Mouse (Mus musculus) CH12.LX (cell line): ENCODE results near the gene Elf5. TPM values are rescaled to one million over a fixed set of nuclear protein-coding genes. Genes with fewer than 3 reads are reported as not detected.

Experiments used
- DNase-seq: peaks from one replicate; pipeline ENCODE4 v3.0.0-alpha.2; 2013; ENCODE audit errors: extremely low read depth
- H3K27ac ChIP-seq: 2 replicates; pipeline ENCODE4 v1.5.1; 2012; ENCODE audit warnings: low read depth, mild to moderate bottlenecking, control low read depth, moderate library complexity; ENCODE audit not compliant: insufficient read depth
- H3K27me3 ChIP-seq: replicated peaks from 2 replicates; pipeline ENCODE3; 2012; ENCODE audit warnings: inconsistent platforms
- H3K36me3 ChIP-seq, 2 experiments: replicated peaks in 1 of 2; 2 replicates each; pipeline versions ENCODE3 to v1.6.1; 2012; ENCODE audit warnings: inconsistent platforms in 1 of 2, low read length in 1 of 2, mild to moderate bottlenecking in 1 of 2, mixed read lengths in 1 of 2, moderate library complexity in 1 of 2; ENCODE audit not compliant: control insufficient read depth in 1 of 2, insufficient read depth in 1 of 2
- H3K4me1 ChIP-seq, 2 experiments: 2 replicates each; pipeline ENCODE4 v1.6.1; 2012; ENCODE audit warnings: inconsistent platforms in 1 of 2, moderate library complexity in 1 of 2; ENCODE audit not compliant: insufficient read depth in 2 of 2, control insufficient read depth in 1 of 2
- H3K4me2 ChIP-seq: 2 replicates; pipeline ENCODE4 v1.6.1; 2012; ENCODE audit warnings: low read depth, mild to moderate bottlenecking, control low read depth; ENCODE audit not compliant: poor library complexity, insufficient read depth, severe bottlenecking
- H3K4me3 ChIP-seq, 3 experiments: fragments of 150-350 bp in 1 of 3; sonication (generic) in 1 of 3; replicated peaks in 1 of 3; 2 replicates each; pipeline versions ENCODE3 to v1.5.1; 2011 to 2012; ENCODE audit warnings: low read depth in 2 of 3, low read length in 2 of 3, mild to moderate bottlenecking in 2 of 3, moderate library complexity in 2 of 3, control low read depth in 1 of 3, improper control_type of control experiment in 1 of 3, inconsistent platforms in 1 of 3, mixed read lengths in 1 of 3; ENCODE audit not compliant: poor library complexity in 1 of 3
- H3K79me2 ChIP-seq: replicated peaks from 2 replicates; pipeline ENCODE4 v1.6.1; 2012; ENCODE audit warnings: mild to moderate bottlenecking, moderate library complexity; ENCODE audit not compliant: control insufficient read depth, poor library complexity, insufficient read depth, severe bottlenecking; ENCODE audit errors: extremely low read depth
- H3K9ac ChIP-seq: 2 replicates; pipeline ENCODE4 v1.6.1; 2012; ENCODE audit warnings: low read depth, mild to moderate bottlenecking, control low read depth, moderate library complexity; ENCODE audit not compliant: insufficient read depth
- H3K9me3 ChIP-seq: replicated peaks from 2 replicates; pipeline ENCODE3; 2012; ENCODE audit warnings: low read length, inconsistent platforms, mixed read lengths
- CHD2 ChIP-seq: IDR thresholded peaks from 2 replicates; pipeline ENCODE4 v1.6.1; 2011; ENCODE audit warnings: low read length, improper control_type of control experiment
- EP300 ChIP-seq: IDR thresholded peaks from 2 replicates; pipeline ENCODE4 v1.6.1; 2011; ENCODE audit warnings: low read length, improper control_type of control experiment
- HCFC1 ChIP-seq: IDR thresholded peaks from 2 replicates; pipeline ENCODE4 v1.6.1; 2012; ENCODE audit warnings: low read depth, mild to moderate bottlenecking, inconsistent platforms, low read length, improper control_type of control experiment
- JUN ChIP-seq: IDR thresholded peaks from 2 replicates; pipeline ENCODE4 v1.6.1; 2011; ENCODE audit warnings: low read depth, mild to moderate bottlenecking, low read length, improper control_type of control experiment, moderate library complexity; ENCODE audit not compliant: insufficient read depth
- MAX ChIP-seq: IDR thresholded peaks from 2 replicates; pipeline ENCODE4 v1.6.1; 2011; ENCODE audit warnings: low read length, improper control_type of control experiment
- MAZ ChIP-seq: IDR thresholded peaks from 2 replicates; pipeline ENCODE4 v1.6.1; 2012; ENCODE audit warnings: low read depth, mild to moderate bottlenecking, inconsistent platforms, low read length, improper control_type of control experiment, moderate library complexity
- MYC ChIP-seq: IDR thresholded peaks from 2 replicates; pipeline ENCODE4 v1.6.1; 2011; ENCODE audit warnings: low read depth, mild to moderate bottlenecking, improper control_type of control experiment, low read length
- PAX5 ChIP-seq: IDR thresholded peaks from 2 replicates; pipeline ENCODE4 v1.6.1; 2012; ENCODE audit warnings: low read length, inconsistent platforms, mixed read lengths
- RAD21 ChIP-seq: IDR thresholded peaks from 2 replicates; pipeline ENCODE4 v1.6.1; 2011; ENCODE audit warnings: low read depth, mild to moderate bottlenecking, low read length, improper control_type of control experiment, moderate library complexity
- RCOR1 ChIP-seq: conservative IDR thresholded peaks from 2 replicates; pipeline ENCODE4 v1.6.1; 2012; ENCODE audit warnings: low read depth, mild to moderate bottlenecking, inconsistent platforms, low read length, improper control_type of control experiment
- SMC3 ChIP-seq: IDR thresholded peaks from 2 replicates; pipeline ENCODE4 v1.6.1; 2011; ENCODE audit warnings: low read depth, low read length, improper control_type of control experiment
- UBTF ChIP-seq: IDR thresholded peaks from 2 replicates; pipeline ENCODE4 v1.6.1; 2012; ENCODE audit warnings: low read depth, mild to moderate bottlenecking, inconsistent platforms, low read length, improper control_type of control experiment, moderate library complexity
- ZC3H11A ChIP-seq: IDR thresholded peaks from 2 replicates; pipeline ENCODE4 v1.6.1; 2012; ENCODE audit warnings: low read depth, mild to moderate bottlenecking, inconsistent platforms, low read length, improper control_type of control experiment
- dilution Hi-C: fragments of 300-500 bp; cut with MboI; formaldehyde crosslinking; loops from 2 replicates; pipeline ENCODE4 v1.14.3; 2020; ENCODE audit warnings: low sequenced_read_pairs; ENCODE audit not compliant: extremely low pct_unique_long_range_greater_than_20kb, extremely low pct_ligation_motif_present
- in situ Hi-C: fragments of 300-500 bp; cut with MboI; formaldehyde crosslinking; loops from 3 replicates; pipeline ENCODE4 v1.14.3; 2019; ENCODE audit warnings: low sequenced_read_pairs, low pct_ligation_motif_present, low pct_unique_long_range_greater_than_20kb, mixed read lengths
- polyA plus RNA-seq: library from polyadenylated mRNA; unstranded; fragments of >175 nt; gene quantifications from 2 replicates; pipeline ENCODE4 v1.2.1, GENCODE M21; 2012; ENCODE audit warnings: low read depth; ENCODE audit not compliant: insufficient read length
- total RNA-seq, 2 experiments: library from RNA; depleted of rRNA; stranded (reverse); fragments of 300-350 nt in 1 of 2; fragments of >200 nt in 1 of 2; gene quantifications; 2 replicates each; pipeline ENCODE4 v1.2.3; 2012 to 2014

Gene Elf5
- total and polyA plus RNA-seq, 3 experiments, result not detected

- in situ Hi-C loops, result no loop called here
- H3K27me3 ChIP-seq, result peaks cover 15% of the 10 kb centered on the region
Observed at GRCm38 (mm10) chr2:103430712-103431111, 19.2 kb downstream of the Elf5 start.

GRCm38 (mm10) chr2:103432695-103433275, 21.3 kb downstream of the Elf5 start:
- H3K9ac ChIP-seq, result no peak overlapping the region
- no peaks in the 10 kb centered on the region; a peak in 1 of 4 replicates for H3K4me1 ChIP-seq
- no peaks in the 10 kb centered on the region for H3K9me3 ChIP-seq
- DNase-seq, result no peak
- in situ Hi-C loops, result no loop called here
- no peak overlapping the region for H3K4me3 ChIP-seq
- no peak overlapping the region for H3K4me2 ChIP-seq
- H3K79me2 ChIP-seq, result no peaks in the 10 kb centered on the region
- no peak overlapping the region for H3K27ac ChIP-seq
- peaks cover 15% of the 10 kb centered on the region for H3K27me3 ChIP-seq
- no peak for TF ChIP-seq SMC3
- no peak for TF ChIP-seq MAZ
- no peak for TF ChIP-seq ZC3H11A
- no peak for TF ChIP-seq EP300
- no peak for TF ChIP-seq RCOR1
- no peak for TF ChIP-seq CHD2
- TF ChIP-seq MYC, result no peak
- TF ChIP-seq, all 38 proteins: peak for 0
- dilution Hi-C loops, result no loop called here
- no peaks in the 10 kb centered on the region for H3K36me3 ChIP-seq

More at GRCm38 (mm10) chr2:103430712-103431111, 19.2 kb downstream of the Elf5 start:
- H3K4me3 ChIP-seq, result no peak overlapping the region
- no peak for DNase-seq
- H3K9me3 ChIP-seq, result no peaks in the 10 kb centered on the region
- TF ChIP-seq JUN, result no peak
- no peak for TF ChIP-seq ZC3H11A
- TF ChIP-seq MAX, result no peak
- no peak for TF ChIP-seq HCFC1
- no peak overlapping the region for H3K4me2 ChIP-seq
- dilution Hi-C loops, result no loop called here
- H3K79me2 ChIP-seq, result no peaks in the 10 kb centered on the region
- H3K36me3 ChIP-seq, result no peaks in the 10 kb centered on the region
- H3K9ac ChIP-seq, result no peak overlapping the region
- no peaks in the 10 kb centered on the region; a peak in 1 of 4 replicates for H3K4me1 ChIP-seq
- no peak overlapping the region for H3K27ac ChIP-seq

GRCm38 (mm10) chr2:103435110-103435509, 23.6 kb downstream of the Elf5 start:
- dilution Hi-C loops, result no loop called here
- peaks cover 0 to 10% of the 10 kb centered on the region in 2 experiments; a peak in 2 of 4 replicates for H3K4me1 ChIP-seq
- no peaks in the 10 kb centered on the region for H3K36me3 ChIP-seq
- H3K4me3 ChIP-seq, result no peak overlapping the region
- in situ Hi-C loops, result no loop called here
- peaks cover 7% of the 10 kb centered on the region for H3K27me3 ChIP-seq
- H3K79me2 ChIP-seq, result no peaks in the 10 kb centered on the region
- H3K4me2 ChIP-seq, result no peak overlapping the region
- no peaks in the 10 kb centered on the region for H3K9me3 ChIP-seq
- H3K9ac ChIP-seq, result no peak overlapping the region
- TF ChIP-seq RAD21 (no peak), UBTF (no peak), PAX5 (no peak)
- no peak overlapping the region for H3K27ac ChIP-seq
- no peak for DNase-seq
